Mouse (Mus musculus): ENCODE results near the gene Gm49368.

- TF ChIP-seq POLR2A (IDR thresholded peaks at IDR 0.05; ENCODE audit: low read depth, low read length) (no peak), CTCF (IDR thresholded peaks at IDR 0.05; ENCODE audit: extremely low read depth, insufficient read length, insufficient replicate concordance, low read depth, low read length) (no peak)
Measured at GRCm38 (mm10) chr7:128025381-128025780, 37.1 kb upstream of the Gm49368 start.

All from small intestine, adult 2 months (tissue).